Mouse (Mus musculus): ENCODE measurements around the gene Cdca7. TPM values are rescaled to one million over a fixed set of nuclear protein-coding genes. Genes with fewer than 3 reads are reported as not detected.
A peak's percentile ranks its signal among the peaks of the same experiment; 100 is the strongest.

The Cdca7 gene
- total and polyA plus RNA-seq, 2 experiments from 2014 or later: 3.2 to 14.5 TPM

GRCm38 (mm10) chr2:72529026-72529357, 53.0 kb downstream of the Cdca7 start:
- H3K27ac ChIP-seq (ENCODE audit: low read depth, low read length): no peak overlapping the region
- H3K4me1 ChIP-seq (ENCODE audit: insufficient read depth, low read length): peaks cover 5% of the 10 kb centered on the region; the same call in 1 of the 2 replicates
- no peaks in the 10 kb centered on the region; the same call in 1 of the 2 replicates for H3K27me3 ChIP-seq (ENCODE audit: insufficient read depth, low read length)
- peak overlapping the region; percentile 34; the same call in 1 of the 2 replicates for H3K4me3 ChIP-seq (ENCODE audit: low read depth, low read length)
- H3K36me3 ChIP-seq (ENCODE audit: insufficient read depth, low read length): no peaks in the 10 kb centered on the region
- H3K4me2 ChIP-seq (ENCODE audit: low read depth, low read length, poor library complexity, severe bottlenecking): peak overlapping the region; percentile 54
- no peaks in the 10 kb centered on the region for H3K9me3 ChIP-seq (ENCODE audit: low read length)
- ATAC-seq (ENCODE audit: low FRiP score) (no peak), DNase-seq (ENCODE audit: low spot score) (no peak)
- TF ChIP-seq CTCF (IDR thresholded peaks at IDR 0.05): no peak
- H3K9ac ChIP-seq (replicated peaks; ENCODE audit: low read length, poor library complexity, severe bottlenecking): no peak overlapping the region
- 18% methylated on average over 10 of the region's 10 CpGs for WGBS

GRCm38 (mm10) chr2:72529358-72530319, 53.7 kb downstream of the Cdca7 start:
- peaks cover 5% of the 10 kb centered on the region; the same call in 1 of the 2 replicates for H3K4me1 ChIP-seq (ENCODE audit: insufficient read depth, low read length)
- 9% methylated on average over 25 of the region's 25 CpGs for WGBS
- ATAC-seq (ENCODE audit: low FRiP score) (no peak), DNase-seq (ENCODE audit: low spot score) (peak; percentile 51)
- no peak; the same call in 1 of the 2 replicates for TF ChIP-seq CTCF (IDR thresholded peaks at IDR 0.05)
- H3K9me3 ChIP-seq (ENCODE audit: low read length): no peaks in the 10 kb centered on the region
- no peak overlapping the region for H3K27ac ChIP-seq (ENCODE audit: low read depth, low read length)
- H3K4me2 ChIP-seq (ENCODE audit: low read depth, low read length, poor library complexity, severe bottlenecking): peak overlapping the region; percentile 54
- H3K4me3 ChIP-seq (ENCODE audit: low read depth, low read length): peak overlapping the region; percentile 34
- H3K27me3 ChIP-seq (ENCODE audit: insufficient read depth, low read length): no peaks in the 10 kb centered on the region; the same call in 1 of the 2 replicates
- no peaks in the 10 kb centered on the region for H3K36me3 ChIP-seq (ENCODE audit: insufficient read depth, low read length)
- H3K9ac ChIP-seq (replicated peaks; ENCODE audit: low read length, poor library complexity, severe bottlenecking): 0 out of 2 replicates have a peak overlapping the region, but pooled peaks have one; percentile 36

GRCm38 (mm10) chr2:72535889-72536288, 59.9 kb downstream of the Cdca7 start:
- no peak for TF ChIP-seq CTCF (IDR thresholded peaks at IDR 0.05)
- Histone ChIP-seq H3K4me1 (ENCODE audit: insufficient read depth, low read length) (no peaks in the 10 kb centered on the region), H3K4me3 (ENCODE audit: low read depth, low read length) (no peak overlapping the region), H3K4me2 (ENCODE audit: low read depth, low read length, poor library complexity, severe bottlenecking) (no peak overlapping the region), H3K9ac (replicated peaks; ENCODE audit: low read length, poor library complexity, severe bottlenecking) (no peak overlapping the region), H3K36me3 (ENCODE audit: insufficient read depth, low read length) (no peaks in the 10 kb centered on the region), H3K9me3 (ENCODE audit: low read length) (no peaks in the 10 kb centered on the region), H3K27me3 (ENCODE audit: insufficient read depth, low read length) (no peaks in the 10 kb centered on the region), H3K27ac (ENCODE audit: low read depth, low read length) (no peak overlapping the region)
- 35% methylated on average over 1 of the region's 1 CpGs for WGBS
- DNase-seq (ENCODE audit: low spot score) (no peak), ATAC-seq (ENCODE audit: low FRiP score) (no peak)

Other genes with a start within 250 kb of the Cdca7 start
- gene Map3k20, start 190.5 kb upstream of the Cdca7 start, total RNA-seq (2014; rRNA removed): 8.0 and 8.5 TPM in 2 replicates
- 3.4 and 3.6 TPM in 2 replicates for gene Map3k20, start 190.5 kb upstream of the Cdca7 start, polyA plus RNA-seq (2015; fragmentation: Nextera tagmentation; extraction: Ambion mirVana)